8 mouse cellular contexts compared by ENCODE assay signal in genomic region chr5:111419121-111419881, GRCm38 (mm10). TPM values are rescaled to one million over a fixed set of nuclear protein-coding genes. Genes with fewer than 3 reads are reported as not detected.
A peak's percentile ranks its signal among the peaks of the same experiment; 100 is the strongest.
DNase-seq lines count a peak whose midpoint lies in the region; ATAC-seq and TF ChIP-seq lines count a peak whose summit lies in the region.

No protein-coding gene starts in this region.

- H3K79me2 ChIP-seq in heart, adult 2 months (replicated peaks; ENCODE audit: control insufficient read depth, insufficient read depth, low read length) = peaks cover 21% of the 10 kb centered on the region

- no peak for ATAC-seq in G1E (ENCODE audit: extremely low read depth, insufficient number of reproducible peaks, low FRiP score, poor library complexity, severe bottlenecking)
- no peak for ATAC-seq in heart, postnatal 0 days (ENCODE audit: insufficient read depth, low read depth)
- ATAC-seq in frontal cortex, adult (ENCODE audit: low TSS enrichment) = no peak

- H3K27me3 ChIP-seq in heart, adult 2 months (ENCODE audit: control insufficient read depth, insufficient read depth, low read length) = no peaks in the 10 kb centered on the region
- no peaks in the 10 kb centered on the region for H3K27me3 ChIP-seq in G1E (ENCODE audit: insufficient read depth, low read length)
- peaks cover 59% of the 10 kb centered on the region for H3K27me3 ChIP-seq in heart, postnatal 0 days (ENCODE audit: control insufficient read depth, insufficient read depth, low read length)
- no peaks in the 10 kb centered on the region; the same call in 1 of the 2 replicates for H3K27me3 ChIP-seq in midbrain, embryonic 10.5 days (ENCODE audit: low read depth, poor library complexity, severe bottlenecking)

- intact Hi-C loops in heart, adult 2 months (cut with DNase I) = loop anchor here (5.0 to 10.0 kb wide), 2 partner anchors 383 to 476 kb away; no protein-coding TSS in a partner anchor
- intact Hi-C loops in heart, postnatal 25 days (cut with DNase I) = loop anchor here (5.0 kb wide), 1 partner anchor 113 kb away; no protein-coding TSS in a partner anchor

- no peak overlapping the region for H3K27ac ChIP-seq in heart, adult 2 months
- H3K27ac ChIP-seq in heart, postnatal 0 days (ENCODE audit: low read depth) = no peak overlapping the region
- H3K27ac ChIP-seq in midbrain, embryonic 10.5 days (replicated peaks) = peak overlapping the region; percentile 96

- 62% methylated on average over 42 of the region's 42 CpGs for WGBS in heart, adult 2 months
- 24% methylated on average over 42 of the region's 42 CpGs for WGBS in heart, postnatal 0 days
- WGBS in midbrain, embryonic 10.5 days = under 1% methylated on average over 42 of the region's 42 CpGs

- DNase-seq in heart, adult 2 months = no peak
- DNase-seq in heart, postnatal 25 days (ENCODE audit: low spot score) = no peak
- no peak for DNase-seq in G1E (ENCODE audit: low spot score)
- DNase-seq in heart, postnatal 0 days (ENCODE audit: low spot score) = no peak
- no peak for DNase-seq in midbrain, embryonic 10.5 days (ENCODE audit: low spot score)
- DNase-seq in urinary bladder, postnatal 4 days (ENCODE audit: low spot score in 2 of 2) = no peak
- no peak for DNase-seq in ovary, adult 18-20 months (ENCODE audit: low spot score)

- no peak for TF ChIP-seq CTCF in heart, adult 2 months (IDR thresholded peaks at IDR 0.05)
- TF ChIP-seq CTCF in G1E (IDR thresholded peaks at IDR 0.05; ENCODE audit: low read depth, low read length) = no peak
- TF ChIP-seq CTCF in heart, postnatal 0 days (IDR thresholded peaks at IDR 0.05; ENCODE audit: low read depth) = no peak

- peaks cover 4% of the 10 kb centered on the region for H3K4me1 ChIP-seq in heart, adult 2 months (ENCODE audit: control insufficient read depth, insufficient read depth, low read length)
- H3K4me1 ChIP-seq in G1E (ENCODE audit: insufficient read depth, low read depth, low read length) = no peaks in the 10 kb centered on the region
- peaks cover 31% of the 10 kb centered on the region for H3K4me1 ChIP-seq in heart, postnatal 0 days (ENCODE audit: control insufficient read depth, insufficient read depth)
- peaks cover 84% of the 10 kb centered on the region for H3K4me1 ChIP-seq in midbrain, embryonic 10.5 days

- peak overlapping the region; percentile 35; the same call in 1 of the 2 replicates for H3K9ac ChIP-seq in heart, adult 2 months (ENCODE audit: low read depth, low read length)
- peak overlapping the region; percentile 30; the same call in 1 of the 2 replicates for H3K9ac ChIP-seq in heart, postnatal 0 days (replicated peaks; ENCODE audit: low read depth, low read length)

- peaks cover 73% of the 10 kb centered on the region for H3K9me3 ChIP-seq in G1E (replicated peaks)
- H3K9me3 ChIP-seq in heart, postnatal 0 days (replicated peaks; ENCODE audit: control insufficient read depth, low read length) = no peaks in the 10 kb centered on the region
- no peaks in the 10 kb centered on the region for H3K9me3 ChIP-seq in midbrain, embryonic 10.5 days (replicated peaks)

- no peak for TF ChIP-seq POLR2A in heart, adult 2 months (IDR thresholded peaks at IDR 0.05; ENCODE audit: insufficient read depth, low read depth, low read length)

- H3K36me3 ChIP-seq in heart, adult 2 months (ENCODE audit: control insufficient read depth, insufficient read depth, low read length) = peaks cover 14% of the 10 kb centered on the region
- H3K36me3 ChIP-seq in G1E (replicated peaks) = no peaks in the 10 kb centered on the region
- peaks cover 18% of the 10 kb centered on the region for H3K36me3 ChIP-seq in heart, postnatal 0 days (replicated peaks; ENCODE audit: control insufficient read depth, insufficient read depth, low read length)
- H3K36me3 ChIP-seq in midbrain, embryonic 10.5 days = peaks cover 59% of the 10 kb centered on the region

- H3K4me3 ChIP-seq in heart, adult 2 months = no peak overlapping the region
- peak overlapping the region; percentile 20; the same call in 1 of the 2 replicates for H3K4me3 ChIP-seq in G1E (ENCODE audit: low read depth, low read length)
- H3K4me3 ChIP-seq in heart, postnatal 0 days (ENCODE audit: low read depth, low read length) = peak overlapping the region; percentile 70
- peak overlapping the region; percentile 98 for H3K4me3 ChIP-seq in midbrain, embryonic 10.5 days

- peak overlapping the region; percentile 97 for H3K4me2 ChIP-seq in heart, postnatal 0 days (ENCODE audit: low read depth, low read length)

- no peak for TF ChIP-seq EP300 in heart, adult 2 months (IDR thresholded peaks at IDR 0.05; ENCODE audit: insufficient read depth, low read depth, low read length)
- TF ChIP-seq EP300 in heart, postnatal 0 days (IDR thresholded peaks at IDR 0.05; ENCODE audit: low read depth) = no peak

RNA-seq across cellular contexts. Expression of gene Mn1, which starts 2.1 kb away (rescaled TPM):
- total RNA-seq in heart, adult 2 months (2021) = 10 to 100 TPM; 18.7 to 23.9 TPM
- polyA plus RNA-seq in heart, adult 2 months (2012; rRNA removed) = 4.8 and 5.5 TPM in 2 replicates
- 10 to 100 TPM; 16.7 to 20.5 TPM for total RNA-seq in heart, postnatal 25 days (2021)
- total RNA-seq in G1E (2014; fragmentation: Nextera tagmentation) (not detected in 2 replicates), G1E (2017) (0.05 TPM in 1 of 2 replicates, not detected in the other)
- polyA plus RNA-seq in G1E (2012) = not detected in 2 replicates
- total RNA-seq in heart, postnatal 0 days (2014; rRNA removed; ENCODE audit: low replicate concordance) = 11.0 and 16.4 TPM in 2 replicates
- polyA plus RNA-seq in heart, postnatal 0 days (2015; fragmentation: Nextera tagmentation; extraction: Ambion mirVana) = 3.9 and 4.5 TPM in 2 replicates
- polyA plus RNA-seq in midbrain, embryonic 10.5 days (2016; fragmentation: Nextera tagmentation; extraction: Ambion mirVana) = 53.0 and 63.2 TPM in 2 replicates

Comparison
In these comparisons a context has a peak if more than half of its experiments do, and no peak if none do; other contexts are left out.
1. RNA of gene Mn1, which starts 2.1 kb away (total RNA-seq): 18.7 to 23.9 TPM in heart, adult 2 months, 16.7 to 20.5 TPM in heart, postnatal 25 days and 11.0 to 16.4 TPM in heart, postnatal 0 days; 0.05 TPM in G1E; every median in the first group is over 10 times any median in the second.